ENCODE assay signal across 17 mouse cellular contexts in the genomic region with DNA sequence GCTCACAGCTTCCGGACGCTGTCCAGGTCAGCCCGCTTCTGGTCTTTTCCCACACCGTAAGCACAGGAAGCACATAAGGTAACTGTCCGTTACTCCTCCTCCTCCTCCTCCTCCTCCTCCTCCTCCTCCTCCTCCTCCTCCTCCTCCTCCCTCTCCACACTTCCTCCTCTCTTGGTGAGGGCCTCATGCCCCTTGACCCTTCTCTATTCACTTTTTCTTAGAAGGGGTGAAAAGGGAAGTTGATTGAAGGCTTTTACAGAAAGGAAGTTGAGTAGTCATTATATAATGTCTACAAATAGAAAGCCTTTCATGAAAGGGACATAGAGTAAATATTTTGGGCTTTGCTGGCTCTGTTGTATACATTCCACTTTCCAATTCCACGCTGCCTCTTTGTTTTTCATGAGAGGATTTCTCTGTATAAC.
DNase-seq lines count a peak whose midpoint lies in the region; ATAC-seq and TF ChIP-seq lines count a peak whose summit lies in the region.
"Had no signal": no experiment of that assay in that cellular context is flagged by ENCODE, and none has a peak within 500 bp of the region (broad histone marks: within the 10 kb centered on the region; RNA-seq: fewer than 3 reads in every experiment).

No protein-coding gene starts in this region.

- peaks cover 45% of the 10 kb centered on the region for H3K4me1 ChIP-seq in G1E (ENCODE audit: insufficient read depth, low read depth, low read length)
- H3K4me1 ChIP-seq in hindbrain, embryonic 11.5 days (replicated peaks; ENCODE audit: control insufficient read depth, insufficient read depth, low read length) = peaks cover 3% of the 10 kb centered on the region; the same call in 1 of the 2 replicates

- H3K4me3 ChIP-seq in layer of hippocampus, adult 2 months = no peak overlapping the region
- H3K4me3 ChIP-seq in G1E (ENCODE audit: low read depth, low read length) = no peak overlapping the region; the same call in 1 of the 2 replicates
- H3K4me3 ChIP-seq in hindbrain, embryonic 11.5 days (ENCODE audit: low read depth, low read length) = no peak overlapping the region
- H3K4me3 ChIP-seq: embryonic facial prominence, embryonic 13.5 days; gastrocnemius, adult 2 months; limb, embryonic 15.5 days had no signal

- H3K36me3 ChIP-seq in G1E (replicated peaks) = peaks cover 13% of the 10 kb centered on the region
- H3K36me3 ChIP-seq in hindbrain, embryonic 11.5 days (ENCODE audit: control insufficient read depth, insufficient read depth, low read length) = no peaks in the 10 kb centered on the region
- H3K36me3 ChIP-seq: embryonic facial prominence, embryonic 13.5 days; limb, embryonic 15.5 days had no signal

- peak; percentile 71 for ATAC-seq in G1E (ENCODE audit: extremely low read depth, insufficient number of reproducible peaks, low FRiP score, poor library complexity, severe bottlenecking)
- no peak for ATAC-seq in hindbrain, embryonic 11.5 days (ENCODE audit: low FRiP score)
- ATAC-seq: hindbrain, postnatal 0 days had no signal

- H3K27me3 ChIP-seq in G1E (ENCODE audit: insufficient read depth, low read length) = no peaks in the 10 kb centered on the region
- H3K27me3 ChIP-seq in hindbrain, embryonic 11.5 days (ENCODE audit: control insufficient read depth, insufficient read depth, low read length) = no peaks in the 10 kb centered on the region
- H3K27me3 ChIP-seq: embryonic facial prominence, embryonic 13.5 days; limb, embryonic 15.5 days had no signal

- no peaks in the 10 kb centered on the region for H3K9me3 ChIP-seq in G1E (replicated peaks)
- no peaks in the 10 kb centered on the region for H3K9me3 ChIP-seq in hindbrain, embryonic 11.5 days (ENCODE audit: control insufficient read depth, low read length)
- H3K9me3 ChIP-seq: embryonic facial prominence, embryonic 13.5 days; limb, embryonic 15.5 days had no signal

- DNase-seq in layer of hippocampus, adult 2 months (ENCODE audit: low spot score in 2 of 2) = no peak
- no peak for DNase-seq in layer of hippocampus, adult 9-11 months
- peak; percentile 35 for DNase-seq in A20 (ENCODE audit: low read depth, low spot score)
- DNase-seq in G1E (ENCODE audit: low spot score) = peak; percentile 48
- peak; percentile 36 for DNase-seq in lung, postnatal 36 days
- no peak for DNase-seq in left cerebral cortex, postnatal 14 days (ENCODE audit: low spot score in 2 of 2)
- DNase-seq in hindbrain, embryonic 11.5 days (ENCODE audit: low spot score) = no peak
- DNase-seq in retina, embryonic 14.5 days (ENCODE audit: low spot score) = no peak
- DNase-seq: adrenal gland, adult 8-10 months; cerebellum, postnatal 25 days; gastrocnemius, adult 2 months; midbrain, embryonic 14.5 days; right cerebral cortex, postnatal 4 days; thymus, postnatal 4 days had no signal

- no peak overlapping the region for H3K9ac ChIP-seq in hindbrain, embryonic 11.5 days (ENCODE audit: low read depth, low read length)
- H3K9ac ChIP-seq: embryonic facial prominence, embryonic 13.5 days; limb, embryonic 15.5 days had no signal

- WGBS in hindbrain, embryonic 11.5 days = 64% methylated on average over 6 of the region's 6 CpGs

- intact Hi-C loops in left cerebral cortex, postnatal 14 days (cut with DNase I) = loop anchor here (5.0 to 10.0 kb wide), 2 partner anchors 118 to 275 kb away; no protein-coding TSS in a partner anchor

- H3K4me2 ChIP-seq in hindbrain, embryonic 11.5 days (replicated peaks; ENCODE audit: low read depth, low read length) = no peak overlapping the region
- H3K4me2 ChIP-seq: embryonic facial prominence, embryonic 13.5 days; limb, embryonic 15.5 days had no signal

- H3K27ac ChIP-seq in layer of hippocampus, adult 2 months = peak overlapping the region; percentile 16; the same call in 1 of the 2 replicates
- no peak overlapping the region for H3K27ac ChIP-seq in hindbrain, embryonic 11.5 days (ENCODE audit: low read depth, low read length)
- H3K27ac ChIP-seq: embryonic facial prominence, embryonic 13.5 days; gastrocnemius, adult 2 months; hindbrain, postnatal 0 days; limb, embryonic 15.5 days had no signal

- no peak for TF ChIP-seq CTCF in layer of hippocampus, adult 2 months (conservative IDR thresholded peaks at IDR 0.05)
- TF ChIP-seq CTCF in G1E (IDR thresholded peaks at IDR 0.05; ENCODE audit: low read depth, low read length) = no peak

Comparison
In these comparisons a context has a peak if more than half of its experiments do, and no peak if none do; other contexts are left out.
1. DNase-seq: peak in A20 (single experiment), G1E (single experiment) and lung, postnatal 36 days (single experiment); none in layer of hippocampus, adult 2 months (0 of 2), layer of hippocampus, adult 9-11 months (single experiment), left cerebral cortex, postnatal 14 days (0 of 2), hindbrain, embryonic 11.5 days (single experiment) and retina, embryonic 14.5 days (single experiment).